Mouse (Mus musculus) C2C12 (cell line): ENCODE measurements at regions not wholly inside any gene's neighbourhood (a gene's known extent, or its start where the extent isn't known, plus 50 kb on each side); places are given as distances from the start of the nearest gene placed in this dataset.

Source experiments
- H3K27me3 ChIP-seq: one replicate; pipeline ENCODE4 v1.6.1; 2011; ENCODE audit not compliant: control insufficient read depth, insufficient read depth, insufficient read length
- H3K36me3 ChIP-seq: one replicate; pipeline ENCODE4 v1.6.1; 2011; ENCODE audit not compliant: control insufficient read depth, insufficient read depth
- H3K4me3 ChIP-seq: one replicate; pipeline ENCODE4 v1.5.1; 2011; ENCODE audit warnings: mild to moderate bottlenecking, control low read depth; ENCODE audit not compliant: poor library complexity, insufficient read depth, severe bottlenecking
- H3K79me2 ChIP-seq: one replicate; pipeline ENCODE4 v1.6.1; 2011; ENCODE audit not compliant: control insufficient read depth, insufficient read depth
- H3K79me3 ChIP-seq: one replicate; pipeline ENCODE4 v1.6.1; 2011; ENCODE audit warnings: low read depth, control low read depth
- H3ac ChIP-seq: one replicate; pipeline ENCODE3; 2011; ENCODE audit warnings: low read depth; ENCODE audit not compliant: control insufficient read depth, insufficient read length
- CEBPB ChIP-seq: IDR thresholded peaks from one replicate; pipeline ENCODE4 v1.6.1; 2011; ENCODE audit warnings: low read depth, mild to moderate bottlenecking, control low read depth, moderate library complexity
- CTCF ChIP-seq: IDR thresholded peaks from one replicate; pipeline ENCODE4 v1.5.1; 2011; ENCODE audit not compliant: control insufficient read depth, insufficient read depth, insufficient read length
- FOSL1 ChIP-seq: IDR thresholded peaks from one replicate; pipeline ENCODE4 v1.8.0; 2011; ENCODE audit warnings: mild to moderate bottlenecking, low read length; ENCODE audit not compliant: poor library complexity, insufficient read depth, severe bottlenecking
- MAX ChIP-seq: IDR thresholded peaks from one replicate; pipeline ENCODE4 v1.6.1; 2011; ENCODE audit warnings: mild to moderate bottlenecking, control low read depth
- MYOD1 ChIP-seq: IDR thresholded peaks from one replicate; pipeline ENCODE4 v1.6.1; 2011; ENCODE audit warnings: low read depth; ENCODE audit not compliant: control insufficient read depth, insufficient read length
- MYOG ChIP-seq: IDR thresholded peaks from one replicate; pipeline ENCODE4 v1.6.1; 2011; ENCODE audit not compliant: control insufficient read depth, insufficient read length; ENCODE audit errors: extremely low read depth
- USF1 ChIP-seq: IDR thresholded peaks from one replicate; pipeline ENCODE4 v1.6.1; 2011; ENCODE audit warnings: low read depth, mild to moderate bottlenecking, control low read depth, moderate library complexity

DNA sequence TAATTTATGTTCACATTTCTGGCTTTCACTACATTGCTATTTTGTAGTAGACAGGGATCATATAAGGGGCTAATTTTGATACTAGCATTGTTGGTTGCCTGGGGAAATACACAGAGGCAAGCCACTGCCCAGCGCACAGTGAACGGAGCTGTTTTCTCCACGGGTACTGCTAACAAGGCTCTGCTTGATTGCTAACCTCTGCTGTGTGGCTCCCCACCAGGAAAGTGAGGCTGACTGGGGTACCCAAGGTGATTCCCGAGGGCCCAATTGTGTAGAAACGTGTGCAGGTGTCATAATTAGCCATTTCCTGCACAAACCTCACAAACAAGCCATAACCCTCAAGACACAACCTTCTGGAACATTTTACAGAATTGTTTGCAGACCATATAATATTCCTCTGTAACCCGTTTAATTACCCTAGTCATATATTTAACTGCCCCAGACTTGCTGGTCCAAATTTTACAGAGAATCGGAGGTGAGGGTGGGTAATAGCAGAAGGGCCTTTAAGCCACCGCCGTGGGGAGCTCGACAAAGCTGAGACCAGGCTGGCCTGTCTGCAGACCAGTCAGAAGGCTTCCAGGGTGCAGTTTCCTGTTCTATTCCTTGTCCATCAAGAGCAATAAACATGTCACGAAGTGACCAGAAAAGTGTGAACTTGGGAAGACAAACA lies 170.9 kb downstream of the Fam169b start:
- TF ChIP-seq MYOD1 (no peak), MAX (no peak), CTCF (no peak), CEBPB (no peak), FOSL1 (no peak), MYOG (no peak), USF1 (no peak)
- no peaks in the 10 kb centered on the region for H3K79me3 ChIP-seq
- H3K36me3 ChIP-seq: no peaks in the 10 kb centered on the region
- no peaks in the 10 kb centered on the region for H3K79me2 ChIP-seq
- H3K4me3 ChIP-seq: no peak overlapping the region
- peaks cover 9% of the 10 kb centered on the region for H3K27me3 ChIP-seq
- H3ac ChIP-seq: no peak overlapping the region

DNA sequence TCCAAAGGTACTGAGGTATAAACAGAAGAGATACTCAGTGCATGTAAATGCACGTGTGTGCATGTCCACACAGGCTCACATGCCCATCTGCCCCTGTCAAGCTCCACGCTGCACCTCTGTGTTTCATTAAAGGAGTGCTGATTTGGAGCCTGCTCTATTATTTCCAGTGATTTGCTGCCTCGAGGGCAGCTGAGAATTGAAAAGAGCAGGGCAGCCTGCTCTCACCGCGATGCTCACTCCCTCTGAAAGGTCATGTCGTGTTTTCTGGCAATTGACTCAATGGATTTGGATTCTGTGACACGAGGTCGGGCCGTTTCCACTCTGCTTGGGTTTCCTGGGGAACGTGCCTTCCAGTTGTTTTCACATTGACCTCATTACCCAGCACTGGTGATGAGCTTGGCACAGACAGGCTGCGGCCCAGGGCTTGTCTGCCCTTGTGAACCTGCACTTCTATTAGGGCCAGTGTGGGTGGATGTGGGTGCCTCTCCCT lies 167.1 kb downstream of the Fam169b start:
- Histone ChIP-seq H3K36me3 (no peaks in the 10 kb centered on the region), H3K27me3 (peaks cover 9% of the 10 kb centered on the region)
- TF ChIP-seq USF1 (no peak), MYOG (no peak)

DNA sequence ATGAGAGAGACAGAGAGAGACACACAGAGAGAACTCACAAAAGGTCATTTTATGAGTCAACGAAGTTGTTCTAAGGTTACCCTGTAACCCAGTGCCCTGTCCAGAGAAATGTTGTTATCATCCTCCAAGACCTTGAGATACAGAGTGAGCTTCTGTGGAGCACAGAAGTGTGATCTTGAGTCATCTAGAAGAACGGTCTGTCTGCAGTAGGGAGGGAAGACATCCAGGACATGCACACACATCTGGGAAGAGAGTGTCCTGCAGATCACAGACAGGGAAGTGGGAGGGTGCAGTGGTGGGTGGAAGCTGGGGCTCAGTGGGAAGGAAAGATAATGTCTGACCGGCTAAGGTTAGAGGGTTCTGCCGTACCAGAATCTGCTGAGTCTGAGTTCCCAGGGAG lies 155.3 kb downstream of the Fam169b start:
- no peak for TF ChIP-seq MYOG
- Histone ChIP-seq H3K4me3 (no peak overlapping the region), H3K79me3 (no peaks in the 10 kb centered on the region)

More for the DNA sequence above, 167.1 kb downstream of the Fam169b start:
- Histone ChIP-seq H3K79me3 (no peaks in the 10 kb centered on the region), H3K4me3 (no peak overlapping the region), H3K79me2 (no peaks in the 10 kb centered on the region), H3ac (no peak overlapping the region)

DNA sequence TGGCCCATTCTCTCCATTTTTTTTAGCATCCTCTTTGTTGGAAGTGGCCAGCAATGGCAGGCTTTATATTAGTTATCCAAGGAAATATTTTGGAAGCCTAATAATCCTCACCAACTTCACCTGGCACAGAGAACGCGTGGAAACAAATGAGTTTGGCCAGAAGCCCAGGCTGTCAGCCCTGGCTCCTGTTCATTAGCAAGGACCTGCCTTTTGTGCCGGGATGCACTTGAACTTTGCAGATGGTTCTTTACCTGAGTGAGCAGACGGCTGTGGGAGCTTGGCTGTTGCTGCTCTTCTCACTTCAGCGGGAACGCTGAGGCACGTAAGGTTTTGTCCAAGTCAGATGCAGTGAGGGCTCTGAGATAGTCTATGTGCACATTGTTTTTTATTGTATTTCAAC lies 142.3 kb downstream of the Fam169b start:
- no peak for TF ChIP-seq USF1
- TF ChIP-seq MYOD1: no peak
- TF ChIP-seq FOSL1: no peak
- no peak for TF ChIP-seq CTCF
- TF ChIP-seq MYOG: no peak
- no peak for TF ChIP-seq MAX
- Histone ChIP-seq H3K36me3 (no peaks in the 10 kb centered on the region), H3K27me3 (peaks cover 3% of the 10 kb centered on the region), H3K79me2 (no peaks in the 10 kb centered on the region), H3K4me3 (no peak overlapping the region), H3K79me3 (no peaks in the 10 kb centered on the region), H3ac (no peak overlapping the region)

More for the DNA sequence above, 155.3 kb downstream of the Fam169b start:
- no peak overlapping the region for H3ac ChIP-seq
- no peaks in the 10 kb centered on the region for H3K27me3 ChIP-seq
- no peaks in the 10 kb centered on the region for H3K79me2 ChIP-seq
- no peaks in the 10 kb centered on the region for H3K36me3 ChIP-seq

DNA sequence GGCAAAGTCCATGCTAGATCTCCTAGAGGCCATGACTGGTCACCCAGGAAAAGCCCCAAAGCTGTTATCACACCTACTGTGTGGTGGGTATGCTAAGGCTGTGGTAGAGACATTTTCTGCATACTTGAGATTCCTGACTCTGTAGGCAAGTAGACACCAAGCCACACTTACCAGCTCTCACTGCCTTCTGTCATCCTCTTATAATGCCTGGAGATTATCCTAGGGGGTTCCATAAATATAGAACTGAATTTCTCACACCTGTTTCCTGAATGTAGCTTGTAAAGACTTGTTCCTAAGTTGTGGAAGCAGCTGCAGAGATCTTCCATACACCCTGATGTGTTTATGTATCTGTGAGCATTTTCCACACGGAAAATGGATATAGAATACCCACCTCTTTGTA lies 139.1 kb downstream of the Fam169b start:
- TF ChIP-seq CEBPB: no peak
- no peak for TF ChIP-seq FOSL1
- no peak for TF ChIP-seq USF1
- no peak for TF ChIP-seq MYOD1
- TF ChIP-seq MAX: no peak
- TF ChIP-seq CTCF: no peak
- no peak overlapping the region for H3K4me3 ChIP-seq
- H3K27me3 ChIP-seq: peaks cover 15% of the 10 kb centered on the region
- no peaks in the 10 kb centered on the region for H3K36me3 ChIP-seq
- no peak overlapping the region for H3ac ChIP-seq
- H3K79me2 ChIP-seq: no peaks in the 10 kb centered on the region
- no peaks in the 10 kb centered on the region for H3K79me3 ChIP-seq
